Mouse (Mus musculus) megakaryocyte, embryonic 14.5 days (primary cell): ENCODE measurements around the gene Fmnl1.
A peak's percentile ranks its signal among the peaks of the same experiment; 100 is the strongest.

Experiments
- FLI1 ChIP-seq: IDR thresholded peaks from 2 replicates; pipeline ENCODE4 v1.6.1; 2012; ENCODE audit warnings: low read length, inconsistent platforms, mixed read lengths
- GATA1 ChIP-seq: IDR thresholded peaks from 3 replicates; pipeline ENCODE4 v1.6.1; 2012; ENCODE audit warnings: mixed read lengths, low read length, inconsistent platforms, borderline replicate concordance

DNA sequence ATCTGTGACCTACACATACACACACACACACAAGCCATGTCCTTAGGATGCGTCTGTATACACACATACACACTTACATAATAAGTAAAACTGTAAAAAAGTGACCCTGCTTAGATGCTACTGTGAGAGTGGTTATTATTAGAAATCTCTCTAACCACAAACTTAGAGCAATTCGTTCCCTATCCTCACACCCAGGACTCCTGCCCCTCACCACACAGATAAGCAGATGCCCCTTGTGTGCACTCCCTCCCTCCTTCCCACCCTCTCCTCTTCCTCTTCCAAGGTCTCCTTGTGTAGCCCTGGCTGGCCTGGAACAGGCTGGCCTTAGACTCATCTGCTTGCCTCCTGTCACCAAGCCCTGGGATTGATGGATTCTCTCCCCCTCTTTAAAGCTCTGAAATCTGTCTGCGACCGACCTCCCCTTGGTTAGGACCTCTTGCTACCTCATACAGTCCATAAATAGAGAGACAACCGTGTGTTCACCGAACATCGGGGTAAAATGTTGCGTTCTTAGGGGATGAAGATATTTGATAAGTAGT lies 34.8 kb upstream of the Fmnl1 start:
- TF ChIP-seq GATA1 (0 out of 3 replicates have a peak, but pooled peaks have one; percentile 43), FLI1 (no peak)
